Mouse (Mus musculus): Measurements from ENCODE around the gene Il1a. TPM values are rescaled to one million over a fixed set of nuclear protein-coding genes. Genes with fewer than 3 reads are reported as not detected.

Gene Il1a
- polyA plus RNA-seq (2015; fragmentation: Nextera tagmentation; extraction: Ambion mirVana) = 0.20 and 0.36 TPM in 2 replicates

DNA sequence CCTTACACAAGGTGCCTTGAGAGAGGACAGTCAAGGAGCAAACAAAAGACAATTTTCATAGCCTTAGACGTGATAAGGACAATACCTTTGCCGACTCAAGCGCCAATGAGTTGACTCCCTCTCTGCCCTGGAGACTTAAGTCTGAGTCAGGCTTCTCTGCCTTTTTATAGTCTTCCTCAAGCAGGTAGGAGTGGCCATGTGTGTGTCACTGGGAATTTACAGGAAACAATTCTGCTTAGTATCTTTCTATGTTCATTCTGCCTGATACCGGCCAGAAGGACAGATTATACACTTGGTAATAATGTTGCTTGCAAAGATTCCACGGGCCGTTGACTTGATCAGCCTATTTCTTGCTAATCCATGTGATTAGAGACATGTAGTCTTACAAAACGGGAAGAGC, at the start of gene Il1a:
Gene Il1a (minus strand): TSS at position 137 of the 400 bp plus-strand sequence.
- Histone ChIP-seq H3K9me3 (replicated peaks) (no peaks in the 10 kb centered on the region), H3K27ac (replicated peaks) (no peak within 1 kb of the TSS), H3K4me2 (no peak within 1 kb of the TSS), H3K9ac (replicated peaks) (no peak within 1 kb of the TSS), H3K27me3 (replicated peaks) (no peaks in the 10 kb centered on the region), H3K4me3 (replicated peaks) (no peak within 1 kb of the TSS), H3K36me3 (no peaks in the 10 kb centered on the region), H3K4me1 (no peaks in the 10 kb centered on the region)
- 84% methylated on average over 7 of the region's 7 CpGs for WGBS
- ATAC-seq (ENCODE audit: low FRiP score) = no peak

DNA sequence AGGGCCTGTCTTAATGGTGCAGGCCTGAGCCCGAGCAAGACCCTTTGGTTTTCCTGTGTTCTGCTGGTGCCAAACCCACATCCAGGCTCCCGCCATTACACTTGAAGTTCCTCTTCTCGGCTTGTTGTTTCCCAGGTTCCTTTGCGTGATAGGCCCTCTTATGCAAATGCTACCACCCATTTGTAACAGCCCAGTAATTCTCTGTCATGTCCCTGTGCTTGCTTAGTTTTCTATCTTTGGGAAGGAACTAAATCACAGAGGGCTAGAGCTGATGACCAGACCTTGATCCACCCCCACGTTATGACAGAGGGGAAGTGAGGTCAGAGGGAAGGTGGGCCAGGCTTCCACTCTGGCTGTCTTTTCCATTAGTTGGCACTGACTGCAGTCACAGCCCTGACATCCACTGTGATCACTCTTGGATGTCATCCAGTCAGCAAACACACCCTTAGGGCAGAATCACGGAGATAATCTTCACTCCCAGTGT, 28.4 kb upstream of the Il1a start:
- WGBS = 82% methylated on average over 6 of the region's 6 CpGs
- no peaks in the 10 kb centered on the region for H3K9me3 ChIP-seq (replicated peaks)
- no peaks in the 10 kb centered on the region for H3K4me1 ChIP-seq
- H3K4me3 ChIP-seq (replicated peaks) = no peak overlapping the region
- H3K27me3 ChIP-seq (replicated peaks) = no peaks in the 10 kb centered on the region
- H3K27ac ChIP-seq (replicated peaks) = no peak overlapping the region
- no peaks in the 10 kb centered on the region for H3K36me3 ChIP-seq
- no peak overlapping the region for H3K4me2 ChIP-seq
- no peak overlapping the region for H3K9ac ChIP-seq (replicated peaks)
- no peak for ATAC-seq (ENCODE audit: low FRiP score)

DNA sequence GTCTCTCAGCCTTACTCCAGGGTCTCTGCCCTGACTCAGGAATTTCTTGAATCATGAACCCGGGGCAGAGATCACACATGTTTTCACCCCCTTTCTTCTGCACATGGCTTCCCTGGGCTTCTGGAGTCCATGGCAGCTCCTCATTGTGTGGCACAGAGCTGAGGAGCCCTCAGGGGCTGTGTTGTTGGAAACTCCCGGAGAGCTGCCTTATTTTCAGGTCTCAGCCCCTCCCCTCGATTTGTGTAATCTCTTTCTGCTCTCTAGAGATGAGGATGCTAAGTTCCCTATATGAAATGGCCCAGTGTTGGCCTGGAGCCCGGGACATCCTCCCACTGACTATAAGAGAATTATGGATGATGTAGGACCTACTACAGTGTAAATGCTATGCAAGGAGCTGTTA, 23.7 kb upstream of the Il1a start:
- no peak overlapping the region for H3K9ac ChIP-seq (replicated peaks)
- H3K27me3 ChIP-seq (replicated peaks) = no peaks in the 10 kb centered on the region
- no peaks in the 10 kb centered on the region for H3K36me3 ChIP-seq
- H3K4me2 ChIP-seq = no peak overlapping the region
- H3K4me1 ChIP-seq = no peaks in the 10 kb centered on the region
- no peak overlapping the region for H3K27ac ChIP-seq (replicated peaks)
- H3K9me3 ChIP-seq (replicated peaks) = no peaks in the 10 kb centered on the region
- WGBS = 54% methylated on average over 4 of the region's 4 CpGs
- no peak for ATAC-seq (ENCODE audit: low FRiP score)
- no peak overlapping the region for H3K4me3 ChIP-seq (replicated peaks)

DNA sequence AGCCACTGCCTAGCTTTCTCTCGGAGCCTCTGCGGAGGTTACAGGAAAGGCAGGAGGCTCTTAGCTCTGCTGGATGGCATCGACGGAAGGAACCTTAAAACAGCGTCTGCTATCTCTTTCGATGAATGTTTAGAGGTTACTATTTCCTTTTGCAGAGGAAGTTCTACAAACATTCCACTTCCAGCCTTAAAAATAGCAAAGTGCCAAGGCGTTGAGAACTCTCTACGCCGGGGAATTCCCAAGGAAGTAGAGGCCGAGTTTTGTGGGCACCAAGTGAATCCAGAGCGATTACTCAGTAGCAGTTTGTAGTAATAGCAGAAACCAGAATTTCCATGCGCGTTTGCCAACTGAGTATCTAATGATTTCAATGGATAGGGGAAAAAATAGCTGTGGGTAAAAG, 20.8 kb upstream of the Il1a start:
- H3K4me1 ChIP-seq = no peaks in the 10 kb centered on the region
- WGBS = 95% methylated on average over 13 of the region's 13 CpGs
- no peaks in the 10 kb centered on the region for H3K36me3 ChIP-seq
- no peak overlapping the region for H3K27ac ChIP-seq (replicated peaks)
- H3K27me3 ChIP-seq (replicated peaks) = no peaks in the 10 kb centered on the region
- H3K4me3 ChIP-seq (replicated peaks) = no peak overlapping the region
- H3K4me2 ChIP-seq = no peak overlapping the region
- H3K9me3 ChIP-seq (replicated peaks) = no peaks in the 10 kb centered on the region
- H3K9ac ChIP-seq (replicated peaks) = no peak overlapping the region
- no peak for ATAC-seq (ENCODE audit: low FRiP score)

DNA sequence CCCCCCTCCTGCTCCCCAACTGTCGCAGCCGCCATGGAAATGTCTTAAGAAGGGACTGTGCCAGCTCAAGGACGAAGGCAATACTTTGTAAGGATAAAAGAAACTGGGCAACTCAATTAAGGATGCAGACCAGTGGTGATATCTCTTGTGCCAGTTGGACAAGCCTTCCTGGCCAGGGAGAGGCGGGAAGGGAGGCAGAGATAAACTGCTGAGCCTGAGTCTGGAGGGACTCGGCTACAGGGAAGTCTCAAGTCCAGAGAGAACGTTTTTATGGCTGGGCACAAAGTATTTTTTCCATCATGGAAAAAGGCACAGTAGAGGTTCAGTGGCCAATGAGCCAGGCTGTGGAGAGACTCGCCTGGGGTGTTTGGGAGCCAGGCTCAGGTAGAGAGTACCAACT, 20.3 kb upstream of the Il1a start:
- no peaks in the 10 kb centered on the region for H3K9me3 ChIP-seq (replicated peaks)
- H3K4me1 ChIP-seq = no peaks in the 10 kb centered on the region
- H3K27ac ChIP-seq (replicated peaks) = no peak overlapping the region
- no peak overlapping the region for H3K9ac ChIP-seq (replicated peaks)
- no peak overlapping the region for H3K4me2 ChIP-seq
- no peak overlapping the region for H3K4me3 ChIP-seq (replicated peaks)
- no peaks in the 10 kb centered on the region for H3K27me3 ChIP-seq (replicated peaks)
- no peak for ATAC-seq (ENCODE audit: low FRiP score)
- 71% methylated on average over 7 of the region's 7 CpGs for WGBS
- no peaks in the 10 kb centered on the region for H3K36me3 ChIP-seq

DNA sequence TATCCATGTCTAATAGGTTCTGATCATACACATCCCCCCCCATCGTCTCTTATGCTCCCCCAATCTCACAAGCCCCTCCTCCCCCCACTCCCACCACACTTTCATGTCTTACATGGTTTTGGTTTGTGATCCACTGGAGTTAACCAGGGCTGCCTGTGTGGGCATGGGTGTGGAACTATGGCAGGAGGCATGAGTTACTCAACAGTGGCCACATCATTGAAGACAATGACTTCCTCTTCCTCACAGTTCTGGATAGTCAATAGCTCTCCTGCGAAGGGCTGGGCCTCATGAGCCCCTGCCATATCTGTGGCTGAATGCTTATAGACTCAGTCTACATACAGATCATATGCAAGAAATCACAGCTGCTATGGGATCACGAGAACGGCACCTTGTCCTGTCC, 18.5 kb upstream of the Il1a start:
- ATAC-seq (ENCODE audit: low FRiP score) = no peak
- Histone ChIP-seq H3K4me1 (no peaks in the 10 kb centered on the region), H3K4me2 (no peak overlapping the region), H3K27me3 (replicated peaks) (no peaks in the 10 kb centered on the region), H3K36me3 (no peaks in the 10 kb centered on the region), H3K9ac (replicated peaks) (no peak overlapping the region), H3K4me3 (replicated peaks) (no peak overlapping the region), H3K27ac (replicated peaks) (no peak overlapping the region), H3K9me3 (replicated peaks) (no peaks in the 10 kb centered on the region)
- WGBS = 83% methylated on average over 4 of the region's 4 CpGs

DNA sequence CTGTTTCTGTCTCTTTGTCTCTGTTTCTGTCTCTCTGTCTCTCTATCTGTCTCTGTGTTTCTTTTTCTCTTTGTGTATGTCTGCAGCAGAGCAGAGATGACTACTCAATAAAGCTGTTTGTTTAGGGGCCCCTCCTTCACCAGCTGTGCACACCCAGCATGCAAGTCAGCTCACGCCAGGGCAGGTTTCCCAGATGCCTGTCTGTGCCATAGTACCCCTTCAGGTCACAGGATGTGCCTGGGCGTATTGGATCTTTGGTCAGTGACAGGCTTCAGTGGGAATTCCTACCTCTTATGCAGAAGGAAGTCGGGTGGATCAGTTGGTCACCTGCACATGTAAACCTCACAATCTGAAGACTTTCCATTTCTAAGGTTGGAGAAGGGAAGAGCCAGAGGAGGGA, 14.4 kb upstream of the Il1a start:
- Histone ChIP-seq H3K27me3 (replicated peaks) (no peaks in the 10 kb centered on the region), H3K9me3 (replicated peaks) (no peaks in the 10 kb centered on the region), H3K9ac (replicated peaks) (no peak overlapping the region), H3K4me3 (replicated peaks) (no peak overlapping the region), H3K4me1 (no peaks in the 10 kb centered on the region), H3K4me2 (no peak overlapping the region), H3K27ac (replicated peaks) (no peak overlapping the region), H3K36me3 (no peaks in the 10 kb centered on the region)
- ATAC-seq (ENCODE audit: low FRiP score) = no peak
- WGBS = 83% methylated on average over 3 of the region's 3 CpGs

DNA sequence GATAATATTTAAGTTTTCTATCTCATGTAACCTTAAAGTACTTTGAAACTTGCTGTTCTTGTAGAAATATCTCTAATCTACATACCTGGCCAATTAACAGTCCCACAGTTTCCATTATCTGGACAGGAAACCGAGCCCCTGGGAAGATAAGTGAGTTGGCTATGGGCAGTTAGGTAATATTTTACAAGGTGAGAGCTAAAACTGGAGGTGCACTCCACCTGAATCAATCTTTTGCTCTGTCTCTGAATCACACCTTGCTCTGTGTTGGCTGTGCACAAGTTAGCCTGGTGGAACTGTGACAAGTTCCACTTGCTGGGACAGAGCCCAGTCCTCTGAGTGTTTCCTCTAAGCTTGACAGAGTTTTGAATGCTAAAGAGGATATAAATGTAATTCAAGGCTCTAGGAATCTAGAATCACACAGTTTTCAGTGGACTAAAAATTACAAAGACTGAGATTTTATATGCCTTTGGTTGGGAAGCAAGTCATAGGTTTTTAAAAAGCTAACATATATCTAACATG, 12.4 kb upstream of the Il1a start:
- no peak overlapping the region for H3K27ac ChIP-seq (replicated peaks)
- H3K36me3 ChIP-seq = no peaks in the 10 kb centered on the region
- no peak overlapping the region for H3K9ac ChIP-seq (replicated peaks)
- H3K27me3 ChIP-seq (replicated peaks) = no peaks in the 10 kb centered on the region
- WGBS = 76% methylated on average over 1 of the region's 1 CpGs
- H3K9me3 ChIP-seq (replicated peaks) = no peaks in the 10 kb centered on the region
- H3K4me2 ChIP-seq = no peak overlapping the region
- no peaks in the 10 kb centered on the region for H3K4me1 ChIP-seq
- H3K4me3 ChIP-seq (replicated peaks) = no peak overlapping the region
- no peak for ATAC-seq (ENCODE audit: low FRiP score)

DNA sequence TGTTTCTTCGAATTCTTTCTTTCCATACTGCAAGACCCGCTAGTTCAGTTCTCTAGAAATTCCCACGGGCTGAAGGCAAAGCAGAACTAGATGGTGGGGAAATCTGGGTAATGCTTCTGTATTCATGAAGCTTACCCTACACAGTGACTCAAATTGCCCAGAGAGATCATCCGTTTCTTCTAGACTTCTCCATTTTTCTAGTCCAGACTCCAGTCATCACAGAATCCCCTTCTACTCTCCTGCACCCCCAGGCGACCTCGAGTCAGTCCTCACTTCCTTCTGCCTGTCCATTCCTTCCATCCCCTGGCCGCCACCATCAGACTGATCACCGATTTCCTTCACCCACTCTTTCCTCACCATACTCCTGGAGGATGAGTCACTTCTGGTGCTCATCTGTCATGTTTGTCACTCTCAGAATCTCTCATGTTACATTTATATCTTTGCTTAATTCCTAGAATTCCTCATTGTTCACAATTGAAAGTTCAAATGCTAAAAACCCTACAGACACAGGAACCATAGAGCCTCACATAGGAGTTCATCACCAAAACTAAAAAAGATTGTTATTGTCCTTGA, 10.3 kb upstream of the Il1a start:
- Histone ChIP-seq H3K9ac (replicated peaks) (no peak overlapping the region), H3K36me3 (no peaks in the 10 kb centered on the region), H3K27ac (replicated peaks) (no peak overlapping the region), H3K9me3 (replicated peaks) (no peaks in the 10 kb centered on the region), H3K4me3 (replicated peaks) (no peak overlapping the region), H3K4me1 (no peaks in the 10 kb centered on the region), H3K4me2 (no peak overlapping the region), H3K27me3 (replicated peaks) (no peaks in the 10 kb centered on the region)
- no peak for ATAC-seq (ENCODE audit: low FRiP score)
- 83% methylated on average over 8 of the region's 8 CpGs for WGBS

DNA sequence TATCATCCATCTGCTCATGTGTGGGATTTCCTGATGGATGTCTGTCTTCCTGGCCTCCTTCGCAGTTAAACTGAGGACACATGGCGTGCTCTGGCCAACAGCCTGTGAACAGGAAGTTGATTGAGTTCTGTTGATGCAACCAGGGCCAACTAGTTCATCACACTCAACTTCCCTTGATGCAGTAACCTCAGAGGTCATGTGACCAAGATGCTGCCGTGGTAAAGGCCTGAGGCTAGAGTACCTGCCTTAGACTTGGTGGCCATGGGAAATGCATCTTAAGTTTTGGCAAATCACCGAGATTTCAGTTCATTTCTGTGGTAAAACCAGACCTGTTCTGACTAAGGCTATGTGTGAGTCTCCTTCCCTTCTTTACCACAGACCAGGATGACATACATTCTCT, 6.1 kb upstream of the Il1a start:
- no peak overlapping the region for H3K4me3 ChIP-seq (replicated peaks)
- H3K9me3 ChIP-seq (replicated peaks) = no peaks in the 10 kb centered on the region
- no peak for ATAC-seq (ENCODE audit: low FRiP score)
- no peaks in the 10 kb centered on the region for H3K4me1 ChIP-seq
- H3K27ac ChIP-seq (replicated peaks) = no peak overlapping the region
- H3K27me3 ChIP-seq (replicated peaks) = no peaks in the 10 kb centered on the region
- no peaks in the 10 kb centered on the region for H3K36me3 ChIP-seq
- H3K4me2 ChIP-seq = no peak overlapping the region
- 81% methylated on average over 4 of the region's 4 CpGs for WGBS
- H3K9ac ChIP-seq (replicated peaks) = no peak overlapping the region

DNA sequence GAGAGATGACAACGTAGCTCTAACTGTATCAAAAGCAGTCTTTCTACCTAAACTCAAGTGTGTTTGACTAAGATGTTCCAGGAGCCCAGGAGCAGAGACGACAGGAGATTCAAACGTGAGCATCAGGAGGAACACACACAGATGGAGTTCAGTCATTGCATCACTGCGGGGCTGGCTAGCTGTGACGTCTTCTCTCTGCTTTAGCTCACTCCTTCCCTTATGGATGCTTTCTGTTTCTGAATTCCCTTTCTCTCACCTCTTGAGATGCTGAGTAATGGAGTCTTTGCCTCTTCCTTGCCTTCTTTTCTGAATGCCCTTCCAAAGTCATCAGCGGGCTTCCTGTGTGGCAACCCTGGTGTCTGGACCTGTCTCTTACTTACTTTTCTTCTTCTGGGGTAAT, 5.1 kb upstream of the Il1a start:
- Histone ChIP-seq H3K36me3 (no peaks in the 10 kb centered on the region), H3K27me3 (replicated peaks) (no peaks in the 10 kb centered on the region), H3K4me2 (no peak overlapping the region), H3K27ac (replicated peaks) (no peak overlapping the region), H3K4me3 (replicated peaks) (no peak overlapping the region), H3K9ac (replicated peaks) (no peak overlapping the region), H3K9me3 (replicated peaks) (no peaks in the 10 kb centered on the region), H3K4me1 (no peaks in the 10 kb centered on the region)
- no peak for ATAC-seq (ENCODE audit: low FRiP score)
- WGBS = 84% methylated on average over 6 of the region's 6 CpGs

DNA sequence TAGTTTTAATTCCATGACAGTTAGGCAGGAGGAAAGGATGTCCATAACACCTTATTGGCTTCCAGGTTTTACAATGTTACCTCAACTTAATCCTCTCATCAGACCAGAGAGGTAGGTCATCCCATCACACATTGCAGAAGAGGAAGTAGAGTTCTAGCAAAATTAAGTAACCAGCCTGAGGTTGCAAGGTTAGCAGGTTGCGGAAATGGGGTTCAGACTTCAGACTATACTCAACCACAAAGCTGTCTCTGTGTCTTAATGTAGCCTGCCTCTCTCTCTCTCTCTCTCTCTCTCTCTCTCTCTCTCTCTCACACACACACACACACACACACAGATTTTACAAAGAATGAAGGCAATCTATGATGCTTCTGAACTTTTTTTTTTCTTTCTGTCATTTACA, 4.2 kb upstream of the Il1a start:
- Histone ChIP-seq H3K4me1 (no peaks in the 10 kb centered on the region), H3K4me2 (no peak overlapping the region), H3K36me3 (no peaks in the 10 kb centered on the region), H3K9ac (replicated peaks) (no peak overlapping the region), H3K9me3 (replicated peaks) (no peaks in the 10 kb centered on the region), H3K4me3 (replicated peaks) (no peak overlapping the region), H3K27ac (replicated peaks) (no peak overlapping the region), H3K27me3 (replicated peaks) (no peaks in the 10 kb centered on the region)
- 86% methylated on average over 1 of the region's 1 CpGs for WGBS
- ATAC-seq (ENCODE audit: low FRiP score) = no peak
